Mouse (Mus musculus): ENCODE results near the gene Rec8. TPM values are rescaled to one million over a fixed set of nuclear protein-coding genes. Genes with fewer than 3 reads are reported as not detected.

The Rec8 gene
- polyA plus RNA-seq (2012; rRNA removed; ENCODE audit: low replicate concordance), result 0.10 and 23.9 TPM in 2 replicates

GRCm38 (mm10) chr14:55617822-55618221 lies at the start of gene Rec8:
Gene Rec8, plus strand, starts transcription at chr14:55618037.

GRCm38 (mm10) chr14:55575302-55575701 lies 42.5 kb upstream of the Rec8 start, which contains the start of gene Fitm1:
Gene Fitm1, plus strand, starts transcription at chr14:55575617.

GRCm38 (mm10) chr14:55577871-55578667 lies 39.8 kb upstream of the Rec8 start, which contains the start of gene Psme1:
Gene Psme1, plus strand, starts transcription at chr14:55578123.

GRCm38 (mm10) chr14:55584702-55585565 lies 32.9 kb upstream of the Rec8 start, which contains the start of gene Emc9:
Gene Emc9, minus strand, starts transcription at chr14:55585302.

GRCm38 (mm10) chr14:55590748-55591330 lies 27.0 kb upstream of the Rec8 start, which contains the start of gene Psme2:
Gene Psme2, minus strand, starts transcription at chr14:55591113.

GRCm38 (mm10) chr14:55591331-55591891 lies 26.4 kb upstream of the Rec8 start, which contains the start of gene Rnf31:
Gene Rnf31, plus strand, starts transcription at chr14:55591708.

GRCm38 (mm10) chr14:55603271-55603632 lies 14.6 kb upstream of the Rec8 start, which contains the start of gene Irf9:
Gene Irf9, plus strand, starts transcription at chr14:55603571.

GRCm38 (mm10) chr14:55635523-55636007 lies 17.7 kb downstream of the Rec8 start, which contains the start of gene Ipo4:
Gene Ipo4, minus strand, starts transcription at chr14:55635957.

GRCm38 (mm10) chr14:55637795-55638194 lies 20.0 kb downstream of the Rec8 start, which contains the start of gene Gm49378:
Gene Gm49378, minus strand, starts transcription at chr14:55637895.

GRCm38 (mm10) chr14:55643060-55643907 lies 25.4 kb downstream of the Rec8 start, which contains the start of gene Tm9sf1:
Gene Tm9sf1, minus strand, starts transcription at chr14:55643806.

GRCm38 (mm10) chr14:55649884-55650283 lies 32.0 kb downstream of the Rec8 start, which contains the start of gene Tssk4:
Gene Tssk4, plus strand, starts transcription at chr14:55650184.

GRCm38 (mm10) chr14:55659960-55660573 lies 42.2 kb downstream of the Rec8 start, which contains the start of gene Mdp1:
Gene Mdp1, minus strand, starts transcription at chr14:55660508.

GRCm38 (mm10) chr14:55671833-55672740 lies 54.2 kb downstream of the Rec8 start, which contains the start of the genes Gmpr2 and Nedd8:
Gene Gmpr2, plus strand, starts transcription at chr14:55671941.
Gene Nedd8, minus strand, starts transcription at chr14:55672124.

Other genes starting within 250 kb of the Rec8 start
- 57.4 and 80.1 TPM in 2 replicates for gene Dhrs4, start 139.3 kb upstream of the Rec8 start, polyA plus RNA-seq (2012; rRNA removed; ENCODE audit: low replicate concordance)
- gene Carmil3, start 127.4 kb upstream of the Rec8 start, polyA plus RNA-seq (2012; rRNA removed; ENCODE audit: low replicate concordance), result 2.1 and 9.4 TPM in 2 replicates
- 0.08 and 0.19 TPM in 2 replicates for gene Cpne6, start 107.6 kb upstream of the Rec8 start, polyA plus RNA-seq (2012; rRNA removed; ENCODE audit: low replicate concordance)
- gene Nrl, start 93.1 kb upstream of the Rec8 start, polyA plus RNA-seq (2012; rRNA removed; ENCODE audit: low replicate concordance), result not detected in 2 replicates
- gene Pck2, start 77.8 kb upstream of the Rec8 start, polyA plus RNA-seq (2012; rRNA removed; ENCODE audit: low replicate concordance), result 44.1 and 72.2 TPM in 2 replicates
- gene Dcaf11, start 58.0 kb upstream of the Rec8 start, polyA plus RNA-seq (2012; rRNA removed; ENCODE audit: low replicate concordance), result 79.4 and 81.9 TPM in 2 replicates
- gene A730061H03Rik, start 57.6 kb upstream of the Rec8 start, polyA plus RNA-seq (2012; rRNA removed; ENCODE audit: low replicate concordance), result 2.9 and 3.1 TPM in 2 replicates
- 0.68 and 2.5 TPM in 2 replicates for gene Fitm1, start 42.4 kb upstream of the Rec8 start, polyA plus RNA-seq (2012; rRNA removed; ENCODE audit: low replicate concordance)
- gene Psme1, start 39.9 kb upstream of the Rec8 start, polyA plus RNA-seq (2012; rRNA removed; ENCODE audit: low replicate concordance), result 111 and 123 TPM in 2 replicates
- gene Emc9, start 32.7 kb upstream of the Rec8 start, polyA plus RNA-seq (2012; rRNA removed; ENCODE audit: low replicate concordance), result 34.6 and 113 TPM in 2 replicates
- gene Psme2, start 26.9 kb upstream of the Rec8 start, polyA plus RNA-seq (2012; rRNA removed; ENCODE audit: low replicate concordance), result 133 and 138 TPM in 2 replicates
- gene Rnf31, start 26.3 kb upstream of the Rec8 start, polyA plus RNA-seq (2012; rRNA removed; ENCODE audit: low replicate concordance), result 27.9 and 42.1 TPM in 2 replicates
- gene Irf9, start 14.5 kb upstream of the Rec8 start, polyA plus RNA-seq (2012; rRNA removed; ENCODE audit: low replicate concordance), result 39.3 and 81.5 TPM in 2 replicates
- gene Ipo4, start 17.9 kb downstream of the Rec8 start, polyA plus RNA-seq (2012; rRNA removed; ENCODE audit: low replicate concordance), result 115 and 240 TPM in 2 replicates
- gene Gm49378, start 19.9 kb downstream of the Rec8 start, polyA plus RNA-seq (2012; rRNA removed; ENCODE audit: low replicate concordance), result 1.3 and 8.1 TPM in 2 replicates
- gene Tm9sf1, start 25.8 kb downstream of the Rec8 start, polyA plus RNA-seq (2012; rRNA removed; ENCODE audit: low replicate concordance), result 73.5 and 94.8 TPM in 2 replicates
- gene Tssk4, start 32.1 kb downstream of the Rec8 start, polyA plus RNA-seq (2012; rRNA removed; ENCODE audit: low replicate concordance), result 0.77 and 1.5 TPM in 2 replicates
- 31.3 and 35.2 TPM in 2 replicates for gene Mdp1, start 42.5 kb downstream of the Rec8 start, polyA plus RNA-seq (2012; rRNA removed; ENCODE audit: low replicate concordance)
- 28.6 and 31.3 TPM in 2 replicates for gene Gmpr2, start 53.9 kb downstream of the Rec8 start, polyA plus RNA-seq (2012; rRNA removed; ENCODE audit: low replicate concordance)
- 292 and 416 TPM in 2 replicates for gene Nedd8, start 54.1 kb downstream of the Rec8 start, polyA plus RNA-seq (2012; rRNA removed; ENCODE audit: low replicate concordance)
- 12.3 and 17.1 TPM in 2 replicates for gene Tinf2, start 63.8 kb downstream of the Rec8 start, polyA plus RNA-seq (2012; rRNA removed; ENCODE audit: low replicate concordance)
- 0.60 and 2.2 TPM in 2 replicates for gene Tgm1, start 95.9 kb downstream of the Rec8 start, polyA plus RNA-seq (2012; rRNA removed; ENCODE audit: low replicate concordance)
- gene Rabggta, start 104.2 kb downstream of the Rec8 start, polyA plus RNA-seq (2012; rRNA removed; ENCODE audit: low replicate concordance), result 34.6 and 47.9 TPM in 2 replicates
- 95.6 and 110 TPM in 2 replicates for gene Dhrs1, start 127.7 kb downstream of the Rec8 start, polyA plus RNA-seq (2012; rRNA removed; ENCODE audit: low replicate concordance)
- 14.6 and 30.0 TPM in 2 replicates for gene Nop9, start 127.7 kb downstream of the Rec8 start, polyA plus RNA-seq (2012; rRNA removed; ENCODE audit: low replicate concordance)
- gene Cideb, start 140.4 kb downstream of the Rec8 start, polyA plus RNA-seq (2012; rRNA removed; ENCODE audit: low replicate concordance), result 2.5 and 4.1 TPM in 2 replicates
- 0.06 and 0.14 TPM in 2 replicates for gene Ltb4r2, start 143.4 kb downstream of the Rec8 start, polyA plus RNA-seq (2012; rRNA removed; ENCODE audit: low replicate concordance)
- 2.3 and 4.5 TPM in 2 replicates for gene Ltb4r1, start 147.9 kb downstream of the Rec8 start, polyA plus RNA-seq (2012; rRNA removed; ENCODE audit: low replicate concordance)
- gene Adcy4, start 166.1 kb downstream of the Rec8 start, polyA plus RNA-seq (2012; rRNA removed; ENCODE audit: low replicate concordance), result 29.4 and 44.4 TPM in 2 replicates
- gene Ripk3, start 170.8 kb downstream of the Rec8 start, polyA plus RNA-seq (2012; rRNA removed; ENCODE audit: low replicate concordance), result 14.6 and 21.8 TPM in 2 replicates
- gene Nfatc4, start 205.1 kb downstream of the Rec8 start, polyA plus RNA-seq (2012; rRNA removed; ENCODE audit: low replicate concordance), result 17.6 and 94.3 TPM in 2 replicates
- gene Nynrin, start 236.0 kb downstream of the Rec8 start, polyA plus RNA-seq (2012; rRNA removed; ENCODE audit: low replicate concordance), result 5.7 and 24.4 TPM in 2 replicates